Mouse (Mus musculus) stomach, postnatal 0 days (tissue): Measurements from ENCODE around the gene Il23r.
A peak's percentile ranks its signal among the peaks of the same experiment; 100 is the strongest.

Source experiments
- CTCF ChIP-seq: IDR thresholded peaks from 2 replicates; pipeline ENCODE4 v1.5.1; 2016; ENCODE audit warnings: antibody characterized with exemption, low read depth, mild to moderate bottlenecking, moderate library complexity
- EP300 ChIP-seq: optimal IDR thresholded peaks from 2 replicates; pipeline ENCODE3; 2016; ENCODE audit warnings: antibody characterized with exemption

- peak; percentile 38; the same call in 1 of the 2 replicates for TF ChIP-seq CTCF
- no peak for TF ChIP-seq EP300
These were observed 45.8 kb downstream of the Il23r start for GRCm38 (mm10) chr6:67445866-67446265.
